Mouse (Mus musculus) layer of hippocampus, postnatal 10 days (tissue): ENCODE results near the gene Ppp4r4. TPM values are rescaled to one million over a fixed set of nuclear protein-coding genes. Genes with fewer than 3 reads are reported as not detected.

Experiments
- DNase-seq, 2 experiments: peaks; one replicate each; pipeline ENCODE4 v3.0.0; 2021; ENCODE audit warnings: low spot score in 2 of 2
- long read RNA-seq: library from polyadenylated mRNA; stranded (forward); transcript quantifications from one replicate; pipeline ENCODE4 v2.0.0, GENCODE M21; 2023
- total RNA-seq, 2 experiments: library from RNA; stranded (reverse); gene quantifications; 2 replicates each; pipeline ENCODE4 v1.2.3; 2021

The Ppp4r4 gene
- 10 to 100 TPM; 25.3 to 27.0 TPM for total RNA-seq
- long read RNA-seq, transcript Ppp4r4-201 (25 exons, 3,964 nt), result major isoform, 5 of 12 reads
- long read RNA-seq, partial matches to known transcripts, result 2 of 12 reads
- long read RNA-seq, other reads (novel, unspliced or antisense), result 5 of 12 reads

GRCm38 (mm10) chr12:103532020-103532648 lies at the start of gene Ppp4r4:
Ppp4r4 (plus strand) TSS chr12:103532283.
- peak; percentile 90 to 97 for DNase-seq

- DNase-seq, result no peak
Observed at GRCm38 (mm10) chr12:103482781-103483180, 49.3 kb upstream of the Ppp4r4 start.

GRCm38 (mm10) chr12:103484200-103484972 lies 47.7 kb upstream of the Ppp4r4 start:
- peak in 1 of 2 experiments; percentile 5 for DNase-seq

GRCm38 (mm10) chr12:103486726-103487125 lies 45.4 kb upstream of the Ppp4r4 start:
- no peak for DNase-seq

- DNase-seq, result no peak
Observed at GRCm38 (mm10) chr12:103487276-103487675, 44.8 kb upstream of the Ppp4r4 start.

GRCm38 (mm10) chr12:103487750-103488149 lies 44.3 kb upstream of the Ppp4r4 start:
- DNase-seq, result no peak

- DNase-seq, result no peak
Observed at GRCm38 (mm10) chr12:103491091-103491730, 40.9 kb upstream of the Ppp4r4 start.

- DNase-seq, result peak; percentile 79 to 83
Observed at GRCm38 (mm10) chr12:103492767-103493166, 39.3 kb upstream of the Ppp4r4 start.

- DNase-seq, result peak; percentile 33 to 49
Observed at GRCm38 (mm10) chr12:103494486-103494885, 37.6 kb upstream of the Ppp4r4 start.

GRCm38 (mm10) chr12:103498768-103499167 lies 33.3 kb upstream of the Ppp4r4 start:
- DNase-seq, result no peak

GRCm38 (mm10) chr12:103499261-103499660 lies 32.8 kb upstream of the Ppp4r4 start:
- DNase-seq, result no peak

- no peak for DNase-seq
Observed at GRCm38 (mm10) chr12:103503300-103503699, 28.8 kb upstream of the Ppp4r4 start.

GRCm38 (mm10) chr12:103504402-103504801 lies 27.7 kb upstream of the Ppp4r4 start:
- no peak for DNase-seq

- no peak for DNase-seq
Observed at GRCm38 (mm10) chr12:103508346-103508745, 23.7 kb upstream of the Ppp4r4 start.

GRCm38 (mm10) chr12:103509893-103510292 lies 22.2 kb upstream of the Ppp4r4 start:
- peak in 1 of 2 experiments; percentile 40 for DNase-seq

GRCm38 (mm10) chr12:103511586-103511985 lies 20.5 kb upstream of the Ppp4r4 start:
- no peak for DNase-seq

GRCm38 (mm10) chr12:103513039-103513438 lies 19.0 kb upstream of the Ppp4r4 start:
- no peak for DNase-seq

- DNase-seq, result peak; percentile 56 to 58
Observed at GRCm38 (mm10) chr12:103513451-103513871, 18.6 kb upstream of the Ppp4r4 start.

GRCm38 (mm10) chr12:103514354-103514753 lies 17.7 kb upstream of the Ppp4r4 start:
- peak in 1 of 2 experiments; percentile 41 for DNase-seq

GRCm38 (mm10) chr12:103515638-103516037 lies 16.4 kb upstream of the Ppp4r4 start:
- DNase-seq, result no peak

GRCm38 (mm10) chr12:103518640-103519039 lies 13.4 kb upstream of the Ppp4r4 start:
- DNase-seq, result no peak

GRCm38 (mm10) chr12:103530596-103530995 lies 1.5 kb upstream of the Ppp4r4 start:
- DNase-seq, result no peak
